Mouse (Mus musculus): ENCODE results near the gene Dhx15. TPM values are rescaled to one million over a fixed set of nuclear protein-coding genes. Genes with fewer than 3 reads are reported as not detected.

Gene Dhx15
- polyA plus RNA-seq (2015; fragmentation: Illumina TruSeq; extraction: RNeasy Lipid Tissue Mini Kit (QIAGEN cat#74804); ENCODE audit: low read depth, low replicate concordance) = 85.3 TPM

DNA sequence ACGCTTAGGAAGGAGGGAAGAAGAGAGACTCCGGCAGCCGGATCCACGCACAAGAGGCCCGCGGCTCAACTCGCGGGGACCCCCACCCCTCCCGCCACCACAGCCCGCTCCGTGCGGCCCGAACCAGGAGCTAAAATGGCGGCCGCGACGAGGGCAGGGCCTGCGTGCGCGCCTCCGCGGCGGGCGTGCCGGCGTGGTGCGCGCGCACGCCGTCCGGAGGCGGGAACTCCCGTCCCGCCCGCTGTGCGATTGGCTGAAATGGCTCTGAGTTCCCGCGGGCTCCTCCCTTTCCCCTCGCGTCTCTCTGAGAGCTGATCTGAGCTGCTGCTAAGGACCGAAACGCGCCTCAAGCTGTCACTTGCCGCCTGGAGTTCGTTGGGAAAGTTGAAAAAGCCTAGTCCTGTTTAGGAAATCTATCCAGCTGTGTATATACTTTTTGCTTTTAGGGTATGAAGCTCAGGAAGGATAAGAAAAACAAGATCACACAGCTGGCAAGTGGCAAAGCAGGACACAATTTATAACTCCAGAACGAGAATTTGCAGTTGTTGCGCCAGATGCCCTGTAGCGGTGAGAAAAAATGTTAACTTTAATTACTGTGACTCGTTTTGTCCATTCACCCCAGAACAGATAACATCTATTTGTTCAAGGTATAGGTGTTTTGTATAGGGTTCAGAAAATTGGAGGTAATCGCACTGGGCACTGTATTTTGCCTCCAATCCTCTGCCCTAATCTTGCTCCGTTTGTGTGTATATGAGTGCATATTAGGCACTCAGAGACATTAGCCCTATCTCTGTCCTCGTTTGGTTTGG is at the start of gene Dhx15:
Gene Dhx15, minus strand, starts transcription at position 144 of the 809 bp plus-strand sequence.

Other genes starting within 250 kb of the Dhx15 start
- 6.8 TPM for gene Sod3, start 173.3 kb upstream of the Dhx15 start, polyA plus RNA-seq (2015; fragmentation: Illumina TruSeq; extraction: RNeasy Lipid Tissue Mini Kit (QIAGEN cat#74804); ENCODE audit: low read depth, low replicate concordance)